Mouse (Mus musculus) kidney, postnatal 0 days (tissue): ENCODE measurements around the gene Letm1. TPM values are rescaled to one million over a fixed set of nuclear protein-coding genes. Genes with fewer than 3 reads are reported as not detected.

Source experiments
- ATAC-seq: fragments of 200-750 bp; cut with Nextera tagmentation; replicated peaks from 2 replicates; pipeline ENCODE4 v1.8.0; 2017; ENCODE audit warnings: low read depth, moderate number of reproducible peaks, moderate TSS enrichment, moderate library complexity; ENCODE audit not compliant: low FRiP score
- DNase-seq: peaks from one replicate; pipeline ENCODE4 v3.0.0-alpha.2; 2016; ENCODE audit warnings: low spot score
- H3K27ac ChIP-seq: fragments of 300-500 bp; sonication (generic); 2 replicates; pipeline ENCODE4 v1.5.1; 2014; ENCODE audit warnings: mild to moderate bottlenecking
- H3K27me3 ChIP-seq: fragments of 300-500 bp; sonication (generic); 2 replicates; pipeline ENCODE4 v1.6.1; 2014; ENCODE audit warnings: low read length, mixed read lengths; ENCODE audit not compliant: insufficient read depth
- H3K36me3 ChIP-seq: fragments of 300-500 bp; sonication (generic); 2 replicates; pipeline ENCODE4 v1.6.1; 2014; ENCODE audit warnings: low read length, mixed read lengths; ENCODE audit not compliant: insufficient read depth
- H3K4me1 ChIP-seq: fragments of 300-500 bp; sonication (generic); replicated peaks from 2 replicates; pipeline ENCODE4 v1.6.1; 2014; ENCODE audit warnings: antibody characterized with exemption, low read length, mixed read lengths; ENCODE audit not compliant: insufficient read depth
- H3K4me2 ChIP-seq: fragments of 300-500 bp; sonication (generic); 2 replicates; pipeline ENCODE4 v1.6.1; 2014; ENCODE audit warnings: mild to moderate bottlenecking, low read length, moderate library complexity, mixed read lengths
- H3K4me3 ChIP-seq: fragments of 300-500 bp; sonication (generic); replicated peaks from 2 replicates; pipeline ENCODE4 v1.5.1; 2014; ENCODE audit warnings: low read depth, low read length
- H3K9ac ChIP-seq: fragments of 300-500 bp; sonication (generic); 2 replicates; pipeline ENCODE4 v1.6.1; 2014; ENCODE audit warnings: low read depth, low read length
- H3K9me3 ChIP-seq: fragments of 300-500 bp; sonication (generic); replicated peaks from 2 replicates; pipeline ENCODE4 v1.6.1; 2016; ENCODE audit warnings: low read length, inconsistent platforms, mixed read lengths
- CTCF ChIP-seq: IDR thresholded peaks from 2 replicates; pipeline ENCODE4 v1.5.1; 2016; ENCODE audit warnings: antibody characterized with exemption, low read depth, mild to moderate bottlenecking, moderate library complexity
- WGBS: fragments of 180-500 bp; shearing (Covaris S2); extraction: QIAGEN DNeasy Blood & Tissue Kit; methylation state at CpG from one replicate; pipeline ENCODE4 v1.1.7; 2014; 5-methylcytosine and 5-hydroxymethylcytosine counted together
- polyA plus RNA-seq: library from polyadenylated mRNA; unstranded; fragments of >200 nt; fragmentation: Nextera tagmentation; extraction: Ambion mirVana; gene quantifications from 2 replicates; pipeline ENCODE4 v1.2.1, GENCODE M21; 2015

Gene Letm1
- polyA plus RNA-seq, 1 experiment from 2014 or later = 53.4 TPM

- H3K9me3 ChIP-seq = no peaks in the 10 kb centered on the region
- H3K4me1 ChIP-seq = 0 out of 2 replicates have a peak, but pooled peaks cover 4% of the 10 kb centered on the region
- H3K27me3 ChIP-seq = no peaks in the 10 kb centered on the region
- no peaks in the 10 kb centered on the region for H3K36me3 ChIP-seq
- no peak overlapping the region for H3K9ac ChIP-seq
- ATAC-seq (no peak), DNase-seq (no peak)
- H3K4me2 ChIP-seq = no peak overlapping the region
- H3K4me3 ChIP-seq = no peak overlapping the region
- 77% methylated on average over 6 of the region's 6 CpGs for WGBS
- no peak for TF ChIP-seq CTCF
- H3K27ac ChIP-seq = no peak overlapping the region
Measured at GRCm38 (mm10) chr5:33816008-33816725, 33.5 kb upstream of the Letm1 start.

GRCm38 (mm10) chr5:33811519-33811918, 28.9 kb upstream of the Letm1 start:
- WGBS = 82% methylated on average over 4 of the region's 4 CpGs
- H3K9ac ChIP-seq = no peak overlapping the region
- no peaks in the 10 kb centered on the region for H3K9me3 ChIP-seq
- peak; percentile 27; the same call in 1 of the 2 replicates for TF ChIP-seq CTCF
- no peak overlapping the region for H3K4me2 ChIP-seq
- ATAC-seq (no peak), DNase-seq (no peak)
- H3K27ac ChIP-seq = no peak overlapping the region
- H3K36me3 ChIP-seq = no peaks in the 10 kb centered on the region
- H3K4me1 ChIP-seq = no peaks in the 10 kb centered on the region
- no peak overlapping the region for H3K4me3 ChIP-seq
- H3K27me3 ChIP-seq = no peaks in the 10 kb centered on the region

DNA sequence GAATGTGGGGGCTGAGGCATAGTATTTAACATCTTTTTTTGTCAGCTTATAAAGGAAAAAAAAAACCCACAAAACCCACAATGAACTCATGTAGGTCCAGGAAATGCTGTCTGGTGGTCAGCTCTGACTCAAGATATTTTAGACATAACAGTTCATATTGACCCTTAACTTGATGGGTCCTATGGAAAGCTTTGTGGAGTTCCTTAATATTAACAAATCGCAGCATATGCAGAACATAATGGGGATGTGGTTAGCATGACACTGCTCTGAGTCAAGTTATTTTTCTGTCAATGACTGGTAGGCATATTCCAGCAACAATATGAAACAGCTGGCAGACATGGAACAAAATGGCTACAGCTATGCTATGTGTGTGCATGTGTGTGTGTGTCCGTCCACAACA, 20.7 kb upstream of the Letm1 start:
- Histone ChIP-seq H3K9me3 (no peaks in the 10 kb centered on the region), H3K36me3 (no peaks in the 10 kb centered on the region), H3K9ac (no peak overlapping the region), H3K4me1 (no peaks in the 10 kb centered on the region), H3K27ac (no peak overlapping the region), H3K4me3 (no peak overlapping the region), H3K4me2 (no peak overlapping the region), H3K27me3 (no peaks in the 10 kb centered on the region)
- DNase-seq (no peak), ATAC-seq (no peak)
- no peak for TF ChIP-seq CTCF
- 90% methylated on average over 2 of the region's 2 CpGs for WGBS

DNA sequence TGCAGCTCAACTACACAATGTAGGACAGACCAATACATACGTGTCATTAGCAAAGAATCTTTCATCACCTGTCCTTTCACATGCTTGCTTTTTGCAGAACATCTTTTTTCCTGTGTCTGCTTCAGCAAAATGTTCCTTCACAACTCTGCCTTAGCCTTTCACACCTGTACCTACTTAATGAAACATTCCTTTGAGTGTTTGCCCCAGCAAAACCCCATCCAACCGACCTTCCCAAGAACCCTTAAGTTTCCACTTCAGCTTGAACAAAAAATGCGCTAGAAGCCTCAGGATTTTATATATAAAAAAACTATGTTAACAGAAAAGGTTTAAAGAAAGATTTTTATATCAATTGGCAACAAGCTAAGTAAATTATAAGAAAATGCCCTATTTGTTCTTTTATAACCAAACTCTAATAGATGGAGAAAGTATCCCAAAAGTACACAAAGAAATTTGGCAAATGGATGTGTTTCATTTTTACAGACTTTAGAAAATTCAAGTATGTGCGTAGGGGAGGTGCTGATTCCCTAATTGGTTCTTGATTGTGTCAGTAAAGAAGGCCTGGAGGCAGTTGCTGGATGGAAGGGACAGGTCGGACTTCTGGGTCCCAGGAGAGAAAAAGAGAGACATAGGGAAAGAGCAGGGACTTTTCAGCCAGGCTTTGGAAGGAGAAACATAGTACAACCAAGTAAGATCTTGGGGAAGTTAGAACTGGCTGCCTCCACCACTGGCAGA, 9.5 kb upstream of the Letm1 start:
- WGBS = 77% methylated on average over 5 of the region's 5 CpGs

GRCm38 (mm10) chr5:33782999-33783390, 378 bp upstream of the Letm1 start:
- no peak for TF ChIP-seq CTCF
- DNase-seq (no peak), ATAC-seq (peak; percentile 50)
- 5% methylated on average over 6 of the region's 6 CpGs for WGBS
- Histone ChIP-seq H3K27me3 (no peaks in the 10 kb centered on the region), H3K27ac (no peak overlapping the region), H3K4me3 (peak overlapping the region; percentile 83), H3K4me2 (peak overlapping the region; percentile 93), H3K36me3 (no peaks in the 10 kb centered on the region), H3K9me3 (no peaks in the 10 kb centered on the region), H3K9ac (peak overlapping the region; percentile 83; the same call in 1 of the 2 replicates), H3K4me1 (no peaks in the 10 kb centered on the region)

More for the DNA sequence above, 9.5 kb upstream of the Letm1 start:
- no peak overlapping the region for H3K4me2 ChIP-seq
- H3K9ac ChIP-seq = no peak overlapping the region
- H3K4me3 ChIP-seq = no peak overlapping the region
- no peaks in the 10 kb centered on the region for H3K36me3 ChIP-seq
- no peak for TF ChIP-seq CTCF
- no peaks in the 10 kb centered on the region for H3K27me3 ChIP-seq
- DNase-seq (no peak), ATAC-seq (no peak)
- no peaks in the 10 kb centered on the region for H3K4me1 ChIP-seq
- no peak overlapping the region for H3K27ac ChIP-seq
- no peaks in the 10 kb centered on the region for H3K9me3 ChIP-seq

DNA sequence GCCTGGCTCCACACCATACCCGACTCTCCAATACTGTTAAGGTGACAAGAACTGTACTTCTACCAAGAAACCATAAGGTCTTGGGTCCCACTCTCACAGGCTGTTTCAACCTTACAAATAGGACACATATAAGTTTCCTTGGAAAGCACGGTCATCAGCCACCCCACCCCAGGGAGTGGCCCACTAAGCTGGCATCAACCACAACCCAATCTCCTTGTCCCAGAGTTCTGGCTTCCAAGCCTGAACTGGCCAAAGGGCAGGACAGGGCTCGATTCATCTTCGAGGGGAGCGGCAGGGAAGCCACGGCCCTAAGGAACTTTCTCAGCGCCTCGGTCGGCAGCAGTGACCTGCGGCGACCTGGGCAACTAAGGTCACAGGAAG, 663 bp downstream of the Letm1 start:
- H3K36me3 ChIP-seq = peaks cover 6% of the 10 kb centered on the region; the same call in 1 of the 2 replicates
- DNase-seq = peak; percentile 8
- TF ChIP-seq CTCF = no peak
- no peaks in the 10 kb centered on the region for H3K27me3 ChIP-seq
- ATAC-seq = 0 out of 2 replicates have a peak, but pooled peaks have one; percentile 2
- peak overlapping the region; percentile 83 for H3K4me3 ChIP-seq
- H3K27ac ChIP-seq = peak overlapping the region; percentile 82
- 3% methylated on average over 11 of the region's 11 CpGs for WGBS
- H3K4me2 ChIP-seq = peak overlapping the region; percentile 93
- H3K4me1 ChIP-seq = no peaks in the 10 kb centered on the region
- H3K9me3 ChIP-seq = no peaks in the 10 kb centered on the region
- peak overlapping the region; percentile 83 for H3K9ac ChIP-seq
